Mouse (Mus musculus) limb, embryonic 13.5 days (tissue): ENCODE data around the gene Idh2. TPM values are rescaled to one million over a fixed set of nuclear protein-coding genes. Genes with fewer than 3 reads are reported as not detected.
A peak's percentile ranks its signal among the peaks of the same experiment; 100 is the strongest.

ENCODE experiments used
- ATAC-seq: fragments of 200-750 bp; cut with Nextera tagmentation; 2 replicates; pipeline ENCODE4 v1.8.0; 2017; ENCODE audit warnings: low read depth, moderate number of reproducible peaks, moderate TSS enrichment; ENCODE audit not compliant: low FRiP score
- H3K27ac ChIP-seq: fragments of 300-500 bp; sonication (generic); 2 replicates; pipeline ENCODE4 v1.5.1; 2015; ENCODE audit warnings: inconsistent platforms, mild to moderate bottlenecking, moderate library complexity
- H3K27me3 ChIP-seq: fragments of 300-500 bp; sonication (generic); 2 replicates; pipeline ENCODE4 v1.6.1; 2015; ENCODE audit warnings: mild to moderate bottlenecking, inconsistent platforms
- H3K36me3 ChIP-seq: fragments of 300-500 bp; sonication (generic); 2 replicates; pipeline ENCODE4 v1.6.1; 2015; ENCODE audit warnings: inconsistent platforms, mild to moderate bottlenecking, moderate library complexity
- H3K4me1 ChIP-seq: fragments of 300-500 bp; sonication (generic); 2 replicates; pipeline ENCODE4 v1.6.1; 2015; ENCODE audit warnings: inconsistent platforms
- H3K4me2 ChIP-seq: fragments of 300-500 bp; sonication (generic); replicated peaks from 2 replicates; pipeline ENCODE4 v1.6.1; 2015; ENCODE audit warnings: inconsistent platforms, mild to moderate bottlenecking, moderate library complexity
- H3K4me3 ChIP-seq: fragments of 300-500 bp; sonication (generic); 2 replicates; pipeline ENCODE4 v1.5.1; 2015; ENCODE audit warnings: moderate library complexity, mild to moderate bottlenecking, inconsistent platforms
- H3K9ac ChIP-seq: fragments of 300-500 bp; sonication (generic); 2 replicates; pipeline ENCODE4 v1.6.1; 2015; ENCODE audit warnings: mild to moderate bottlenecking, inconsistent platforms
- H3K9me3 ChIP-seq: fragments of 300-500 bp; sonication (generic); 2 replicates; pipeline ENCODE4 v1.6.1; 2016; ENCODE audit warnings: inconsistent platforms
- WGBS: fragments of 180-500 bp; shearing (Covaris S2); methylation state at CpG from one replicate; pipeline ENCODE4 v1.1.7; 2015; 5-methylcytosine and 5-hydroxymethylcytosine counted together
- polyA plus RNA-seq: library from polyadenylated mRNA; unstranded; fragments of >200 nt; fragmentation: Nextera tagmentation; extraction: Ambion mirVana; gene quantifications from 2 replicates; pipeline ENCODE4 v1.2.1, GENCODE M21; 2015

Gene Idh2
- polyA plus RNA-seq, 1 experiment from 2014 or later = 619 TPM

GRCm38 (mm10) chr7:80119198-80119597, 4.0 kb upstream of the Idh2 start:
- no peak overlapping the region for H3K9ac ChIP-seq
- H3K4me2 ChIP-seq = no peak overlapping the region
- 64% methylated on average over 4 of the region's 4 CpGs for WGBS
- H3K36me3 ChIP-seq = no peaks in the 10 kb centered on the region
- no peaks in the 10 kb centered on the region for H3K9me3 ChIP-seq
- no peaks in the 10 kb centered on the region for H3K27me3 ChIP-seq
- peaks cover 25% of the 10 kb centered on the region for H3K4me1 ChIP-seq
- no peak overlapping the region for H3K4me3 ChIP-seq
- H3K27ac ChIP-seq = no peak overlapping the region
- ATAC-seq = no peak

DNA sequence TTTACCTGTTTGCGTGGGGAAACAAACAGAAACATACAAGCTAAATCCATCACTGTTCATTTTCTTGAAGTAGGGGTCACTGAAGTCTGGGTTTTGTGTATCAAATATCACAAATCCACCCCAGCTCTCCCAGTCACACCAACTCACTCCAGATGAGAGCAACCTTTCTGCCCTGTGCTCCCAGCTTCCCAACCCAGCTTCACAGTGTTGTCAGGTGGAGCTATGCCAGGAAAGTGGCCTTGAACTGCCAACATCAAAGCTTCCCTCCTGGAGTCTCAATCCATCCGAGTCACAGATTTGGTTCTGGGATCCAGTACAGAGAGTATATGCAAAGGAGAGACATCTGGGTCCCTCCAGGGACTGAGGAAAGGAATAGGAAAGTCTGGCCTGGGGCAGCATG, 966 bp upstream of the Idh2 start:
- no peak for ATAC-seq
- Histone ChIP-seq H3K4me1 (peaks cover 47% of the 10 kb centered on the region), H3K27me3 (no peaks in the 10 kb centered on the region), H3K9ac (peak overlapping the region; percentile 98; the same call in 1 of the 2 replicates), H3K4me3 (peak overlapping the region; percentile 97), H3K9me3 (no peaks in the 10 kb centered on the region), H3K4me2 (peak overlapping the region; percentile 91), H3K27ac (peak overlapping the region; percentile 97; the same call in 1 of the 2 replicates), H3K36me3 (peaks cover 14% of the 10 kb centered on the region)
- 62% methylated on average over 2 of the region's 2 CpGs for WGBS

DNA sequence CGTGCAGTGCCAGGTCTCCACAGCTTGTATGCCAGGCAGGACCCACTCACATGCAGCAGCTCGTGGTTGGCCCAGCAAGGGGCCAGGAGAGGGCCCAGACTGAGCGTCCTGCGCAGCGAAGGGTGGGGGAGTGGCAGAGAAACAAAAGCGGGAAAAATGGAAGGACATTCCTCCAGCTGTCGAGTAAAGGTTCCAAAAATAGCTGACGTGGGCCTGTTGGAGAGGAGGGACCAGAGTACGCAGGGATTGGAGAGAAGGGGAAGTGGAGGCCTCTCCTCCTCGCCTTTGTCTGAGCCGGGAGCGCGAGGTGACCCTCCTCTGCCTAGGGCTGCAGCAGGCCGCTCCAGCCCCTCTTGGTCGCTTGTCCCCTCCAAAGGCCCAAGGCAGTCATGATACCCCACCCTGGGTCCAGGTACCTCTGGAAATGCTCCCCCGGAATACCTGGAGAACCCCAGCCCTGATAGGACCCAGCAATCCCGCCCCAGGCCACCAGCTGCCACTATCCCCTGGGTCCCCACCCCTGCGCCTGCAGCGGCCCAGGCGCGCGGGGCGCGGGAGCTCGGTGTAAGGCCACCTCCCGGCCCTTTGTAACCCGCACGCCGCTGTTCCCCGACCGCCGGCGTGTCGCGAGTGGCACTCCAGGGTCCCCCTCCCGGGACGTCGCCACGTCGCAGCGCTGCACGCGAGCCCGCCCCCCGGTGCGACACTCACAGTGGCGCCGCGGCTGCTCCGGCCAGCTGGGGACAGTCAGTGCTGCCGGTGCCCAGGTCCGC, 555 bp downstream of the Idh2 start:
- Histone ChIP-seq H3K4me2 (peak overlapping the region; percentile 91), H3K9me3 (no peaks in the 10 kb centered on the region), H3K4me1 (peaks cover 44% of the 10 kb centered on the region), H3K27ac (peak overlapping the region; percentile 97), H3K36me3 (peaks cover 26% of the 10 kb centered on the region), H3K4me3 (peak overlapping the region; percentile 97), H3K27me3 (no peaks in the 10 kb centered on the region), H3K9ac (peak overlapping the region; percentile 98)
- peak; percentile 75 for ATAC-seq
- WGBS = under 1% methylated on average over 50 of the region's 52 CpGs

DNA sequence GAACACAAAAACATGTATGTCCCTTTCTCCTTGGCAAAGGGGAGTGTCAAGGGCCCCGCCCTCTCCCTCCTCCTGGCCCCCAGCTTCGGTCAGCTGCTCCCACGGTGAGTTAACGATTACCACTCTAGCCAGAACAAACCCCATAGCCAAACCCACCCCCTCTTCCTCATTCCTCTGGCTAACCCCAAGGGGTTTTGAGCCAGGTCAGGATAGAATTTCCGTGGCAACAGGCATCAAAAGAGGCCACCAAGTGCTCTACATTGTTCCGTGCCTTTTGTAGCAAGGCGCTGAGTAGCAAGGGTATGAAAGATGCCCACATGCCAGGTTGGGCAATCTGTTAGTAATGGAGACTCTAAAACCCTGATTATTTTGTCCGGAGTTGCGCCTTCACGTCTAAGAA, 1.2 kb downstream of the Idh2 start:
- Histone ChIP-seq H3K4me2 (peak overlapping the region; percentile 91), H3K4me1 (peaks cover 44% of the 10 kb centered on the region), H3K4me3 (peak overlapping the region; percentile 97), H3K36me3 (peaks cover 32% of the 10 kb centered on the region), H3K9me3 (no peaks in the 10 kb centered on the region), H3K9ac (peak overlapping the region; percentile 98), H3K27me3 (no peaks in the 10 kb centered on the region), H3K27ac (peak overlapping the region; percentile 97)
- WGBS = 13% methylated on average over 10 of the region's 10 CpGs
- ATAC-seq = no peak

DNA sequence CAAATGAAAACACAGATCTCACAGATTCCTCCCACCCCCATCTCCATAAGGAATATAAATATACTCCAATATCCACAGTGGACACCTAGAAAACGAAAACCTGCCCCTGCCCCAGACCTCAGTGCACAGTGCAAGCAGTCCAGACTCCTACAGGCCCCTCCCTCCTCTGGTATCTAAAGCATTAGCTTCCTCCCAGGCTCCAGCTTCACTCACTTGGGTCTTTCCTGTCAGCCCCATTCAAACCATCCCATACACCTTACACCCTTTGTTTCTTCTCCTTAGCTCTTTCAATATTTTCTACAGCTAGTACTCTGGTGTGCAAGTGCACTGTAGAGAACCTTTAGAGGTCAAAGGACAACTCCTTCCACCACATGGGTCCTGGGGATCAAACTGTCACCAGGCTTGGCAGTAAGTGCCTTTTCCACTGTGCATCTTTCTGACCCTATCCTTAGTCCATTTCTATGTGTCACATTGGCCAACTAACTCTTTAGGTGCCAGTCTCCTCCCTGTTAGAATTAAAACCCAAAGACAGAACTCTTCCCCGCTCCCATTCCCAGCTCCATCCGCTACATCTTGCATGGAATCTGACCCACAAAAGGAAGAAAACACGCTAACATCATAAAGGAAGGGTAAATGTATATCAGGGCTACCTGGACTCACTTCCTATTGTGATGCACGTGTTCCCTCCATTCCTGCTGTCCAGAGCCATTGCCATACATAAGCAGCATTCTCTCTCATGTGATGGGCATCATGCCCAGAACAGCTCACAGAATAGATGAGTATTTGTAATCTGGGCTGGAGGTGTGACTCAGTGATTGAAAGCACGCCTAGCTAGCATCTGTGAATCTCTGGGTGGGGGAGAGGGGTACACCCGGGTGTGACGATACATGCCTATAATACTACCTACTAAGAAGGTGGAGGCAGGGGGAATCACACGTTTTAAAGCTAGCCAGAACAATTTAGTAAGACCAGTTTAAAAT, 3.8 kb downstream of the Idh2 start:
- WGBS = 81% methylated on average over 9 of the region's 9 CpGs
- H3K27ac ChIP-seq = no peak overlapping the region

DNA sequence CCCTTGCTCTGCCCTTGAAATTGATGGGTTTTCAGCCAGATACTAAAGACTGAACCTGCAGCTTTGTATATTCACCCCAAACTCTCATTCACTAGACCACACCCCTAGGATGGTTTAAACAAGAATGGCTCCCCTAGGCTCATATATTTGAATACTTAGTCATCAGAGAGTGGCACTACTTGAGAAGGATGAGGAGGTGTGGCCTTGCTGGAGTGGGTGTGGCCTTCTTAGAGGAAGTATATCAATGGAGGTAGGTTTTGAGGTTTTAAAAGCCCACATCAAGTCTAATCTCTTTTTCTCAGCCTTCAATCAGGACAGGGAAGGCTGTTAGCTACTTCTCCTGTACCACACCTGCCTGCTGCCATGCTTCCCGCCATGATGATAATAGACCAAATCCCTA, 8.8 kb downstream of the Idh2 start:
- Histone ChIP-seq H3K27me3 (no peaks in the 10 kb centered on the region), H3K9ac (no peak overlapping the region), H3K27ac (no peak overlapping the region), H3K4me1 (peaks cover 11% of the 10 kb centered on the region), H3K9me3 (no peaks in the 10 kb centered on the region), H3K4me2 (no peak overlapping the region), H3K36me3 (peaks cover 73% of the 10 kb centered on the region), H3K4me3 (no peak overlapping the region)
- no peak for ATAC-seq
- 100% methylated on average over 1 of the region's 1 CpGs for WGBS

More for the DNA sequence above, 3.8 kb downstream of the Idh2 start:
- Histone ChIP-seq H3K4me3 (no peak overlapping the region), H3K9me3 (no peaks in the 10 kb centered on the region), H3K36me3 (peaks cover 58% of the 10 kb centered on the region), H3K27me3 (no peaks in the 10 kb centered on the region), H3K9ac (no peak overlapping the region), H3K4me1 (peaks cover 41% of the 10 kb centered on the region), H3K4me2 (no peak overlapping the region)
- ATAC-seq = no peak

GRCm38 (mm10) chr7:80105637-80106390, 9.4 kb downstream of the Idh2 start:
- no peak for ATAC-seq
- Histone ChIP-seq H3K4me1 (0 out of 2 replicates have a peak, but pooled peaks cover 5% of the 10 kb centered on the region), H3K4me3 (no peak overlapping the region), H3K4me2 (no peak overlapping the region), H3K9me3 (no peaks in the 10 kb centered on the region), H3K27ac (no peak overlapping the region), H3K9ac (no peak overlapping the region), H3K36me3 (peaks cover 76% of the 10 kb centered on the region), H3K27me3 (no peaks in the 10 kb centered on the region)
- WGBS = 93% methylated on average over 4 of the region's 4 CpGs

- H3K4me2 ChIP-seq = no peak overlapping the region
- WGBS = 83% methylated on average over 3 of the region's 3 CpGs
- no peaks in the 10 kb centered on the region for H3K27me3 ChIP-seq
- H3K27ac ChIP-seq = no peak overlapping the region
- no peak overlapping the region for H3K4me3 ChIP-seq
- H3K36me3 ChIP-seq = peaks cover 80% of the 10 kb centered on the region
- 0 out of 2 replicates have a peak, but pooled peaks cover 5% of the 10 kb centered on the region for H3K4me1 ChIP-seq
- H3K9ac ChIP-seq = no peak overlapping the region; the same call in 1 of the 2 replicates
- ATAC-seq = no peak
- H3K9me3 ChIP-seq = no peaks in the 10 kb centered on the region
Measured at GRCm38 (mm10) chr7:80103335-80103734, 11.9 kb downstream of the Idh2 start.

- Histone ChIP-seq H3K4me1 (no peaks in the 10 kb centered on the region), H3K4me2 (no peak overlapping the region), H3K4me3 (no peak overlapping the region), H3K27ac (no peak overlapping the region), H3K9me3 (no peaks in the 10 kb centered on the region), H3K36me3 (peaks cover 100% of the 10 kb centered on the region), H3K9ac (no peak overlapping the region), H3K27me3 (no peaks in the 10 kb centered on the region)
- no peak for ATAC-seq
- WGBS = 95% methylated on average over 13 of the region's 13 CpGs
Measured at GRCm38 (mm10) chr7:80098389-80098976, 16.7 kb downstream of the Idh2 start.

- no peak for ATAC-seq
- Histone ChIP-seq H3K27me3 (no peaks in the 10 kb centered on the region), H3K9me3 (no peaks in the 10 kb centered on the region), H3K4me1 (peaks cover 3% of the 10 kb centered on the region; the same call in 1 of the 2 replicates), H3K27ac (no peak overlapping the region; the same call in 1 of the 2 replicates), H3K9ac (no peak overlapping the region), H3K4me3 (no peak overlapping the region), H3K4me2 (no peak overlapping the region), H3K36me3 (peaks cover 98% of the 10 kb centered on the region)
- WGBS = 95% methylated on average over 20 of the region's 20 CpGs
Measured at GRCm38 (mm10) chr7:80095598-80096309, 19.4 kb downstream of the Idh2 start.

- Histone ChIP-seq H3K4me2 (no peak overlapping the region), H3K27ac (no peak overlapping the region), H3K9me3 (no peaks in the 10 kb centered on the region), H3K4me1 (peaks cover 3% of the 10 kb centered on the region; the same call in 1 of the 2 replicates), H3K36me3 (peaks cover 98% of the 10 kb centered on the region), H3K9ac (no peak overlapping the region), H3K27me3 (no peaks in the 10 kb centered on the region), H3K4me3 (no peak overlapping the region)
- WGBS = 75% methylated on average over 5 of the region's 5 CpGs
- ATAC-seq = no peak
Measured at GRCm38 (mm10) chr7:80094481-80094880, 20.7 kb downstream of the Idh2 start.
